Mouse (Mus musculus): ENCODE data around the gene Plk1.

Plk1 gene

DNA sequence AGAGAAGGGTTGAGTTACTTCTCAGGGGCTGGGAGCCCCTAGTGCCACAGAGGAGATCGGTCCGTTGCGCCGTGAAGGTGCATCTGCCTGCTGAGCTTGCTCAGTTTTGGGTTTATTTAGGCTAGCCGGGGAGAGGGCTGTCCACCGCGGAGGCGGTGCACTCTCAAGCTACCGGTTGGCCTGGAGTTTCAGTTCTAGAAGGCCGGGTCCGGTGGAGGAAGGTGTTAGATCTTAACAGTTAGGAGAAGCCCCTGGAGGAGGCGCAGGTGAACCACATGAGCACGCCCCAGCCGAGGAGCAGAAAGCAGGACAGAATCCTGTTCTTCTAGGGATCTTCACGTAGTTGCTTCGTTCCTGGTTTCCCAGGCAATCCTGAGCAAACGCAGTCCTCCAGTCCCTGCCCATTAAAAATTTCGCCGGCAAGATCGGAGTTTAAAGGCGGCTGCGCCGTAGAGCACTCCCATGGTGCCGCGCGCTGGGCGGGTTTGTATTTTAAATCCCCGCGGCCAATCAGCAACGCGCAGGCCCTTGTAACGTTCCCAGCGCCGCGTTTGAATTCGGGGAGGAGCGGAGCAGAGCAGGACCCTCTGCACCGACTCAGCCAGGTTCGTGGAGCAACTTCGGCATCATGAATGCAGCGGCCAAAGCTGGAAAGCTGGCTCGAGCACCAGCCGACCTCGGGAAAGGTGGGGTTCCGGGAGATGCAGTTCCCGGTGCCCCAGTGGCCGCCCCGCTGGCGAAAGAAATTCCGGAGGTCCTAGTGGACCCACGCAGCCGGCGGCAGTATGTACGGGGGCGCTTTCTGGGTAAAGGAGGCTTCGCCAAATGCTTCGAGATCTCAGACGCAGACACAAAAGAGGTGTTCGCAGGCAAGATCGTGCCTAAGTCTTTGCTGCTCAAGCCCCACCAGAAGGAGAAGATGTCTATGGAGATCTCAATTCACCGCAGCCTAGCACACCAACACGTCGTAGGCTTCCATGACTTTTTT lies at the start of gene Plk1:
Gene Plk1, plus strand, starts transcription at position 525 of the 988 bp plus-strand sequence.
- peak; percentile 52 for DNase-seq

DNA sequence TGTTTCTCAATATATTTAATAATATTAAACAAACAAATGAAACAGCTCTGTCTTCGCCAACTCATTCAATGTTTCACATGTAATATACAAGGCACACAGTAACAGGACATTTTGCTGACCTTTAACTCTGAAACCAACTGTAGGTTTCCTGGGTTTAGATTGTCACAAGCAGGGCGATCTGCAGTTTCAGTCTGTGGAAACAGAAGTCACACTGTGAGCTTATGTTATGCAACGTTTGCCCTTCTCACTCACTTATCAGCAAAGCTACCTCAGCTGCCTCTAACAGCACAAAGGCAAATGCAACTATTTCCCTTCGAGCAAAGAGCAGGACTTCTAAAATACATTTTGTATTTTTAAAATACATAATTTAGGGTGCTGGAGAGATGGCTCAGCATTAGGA lies 35.7 kb upstream of the Plk1 start:
- no peak for DNase-seq

DNA sequence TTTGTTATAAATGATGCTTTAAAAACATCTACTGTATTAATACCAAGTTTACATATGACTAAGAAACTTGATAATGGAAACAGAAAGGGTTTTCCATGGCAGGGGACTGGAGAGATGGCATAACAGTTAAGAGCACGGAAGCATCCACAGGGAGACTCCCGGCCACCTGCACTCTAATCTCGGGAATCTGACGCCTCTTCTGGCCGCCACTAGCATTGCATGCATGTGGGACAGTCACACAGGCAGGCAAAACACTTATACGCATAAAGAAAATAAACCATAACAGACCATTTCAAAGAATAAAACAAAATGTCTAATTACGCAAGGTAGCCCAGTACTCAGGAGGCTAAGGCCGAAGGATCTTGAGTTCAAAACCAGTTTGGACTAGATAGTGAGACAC lies 33.6 kb upstream of the Plk1 start:
- no peak for DNase-seq

DNA sequence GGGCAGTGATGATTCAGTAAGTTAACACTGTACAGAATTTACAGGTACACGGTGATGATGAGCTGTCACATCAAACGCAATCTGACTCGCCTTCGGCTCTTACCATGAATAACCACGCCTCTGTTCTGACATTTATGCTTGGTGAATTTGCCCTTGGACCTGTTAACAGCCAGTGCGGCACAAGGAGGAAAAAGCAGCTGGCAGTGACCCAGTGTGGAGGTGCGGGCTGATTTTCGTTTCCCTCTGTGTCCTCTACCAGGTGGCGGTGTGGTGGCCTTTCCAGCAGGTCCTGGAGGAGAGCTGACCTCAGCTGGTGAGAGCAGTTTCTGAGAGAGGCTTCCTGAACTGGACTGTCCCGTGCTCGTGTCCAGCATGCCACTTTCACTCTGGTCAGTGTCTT lies 32.3 kb upstream of the Plk1 start:
- DNase-seq: no peak

DNA sequence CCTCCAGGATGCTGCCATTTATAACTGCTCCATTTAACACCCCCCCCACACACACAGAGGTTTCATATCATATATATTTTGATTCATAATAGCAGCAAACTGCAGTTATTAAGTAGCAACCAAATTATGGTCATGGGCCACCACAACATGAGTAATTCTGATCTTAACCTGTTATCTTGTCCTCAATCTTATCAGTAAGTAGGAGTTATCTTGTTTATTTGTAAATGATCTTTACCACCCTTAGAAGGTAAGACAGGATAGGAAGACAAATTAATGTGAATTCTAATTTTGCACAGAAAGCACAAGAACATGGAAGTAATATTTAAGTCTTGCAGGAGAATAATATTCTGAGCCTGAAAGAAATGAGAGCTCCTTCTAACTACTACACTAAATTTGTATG lies 27.4 kb upstream of the Plk1 start:
- DNase-seq: no peak

DNA sequence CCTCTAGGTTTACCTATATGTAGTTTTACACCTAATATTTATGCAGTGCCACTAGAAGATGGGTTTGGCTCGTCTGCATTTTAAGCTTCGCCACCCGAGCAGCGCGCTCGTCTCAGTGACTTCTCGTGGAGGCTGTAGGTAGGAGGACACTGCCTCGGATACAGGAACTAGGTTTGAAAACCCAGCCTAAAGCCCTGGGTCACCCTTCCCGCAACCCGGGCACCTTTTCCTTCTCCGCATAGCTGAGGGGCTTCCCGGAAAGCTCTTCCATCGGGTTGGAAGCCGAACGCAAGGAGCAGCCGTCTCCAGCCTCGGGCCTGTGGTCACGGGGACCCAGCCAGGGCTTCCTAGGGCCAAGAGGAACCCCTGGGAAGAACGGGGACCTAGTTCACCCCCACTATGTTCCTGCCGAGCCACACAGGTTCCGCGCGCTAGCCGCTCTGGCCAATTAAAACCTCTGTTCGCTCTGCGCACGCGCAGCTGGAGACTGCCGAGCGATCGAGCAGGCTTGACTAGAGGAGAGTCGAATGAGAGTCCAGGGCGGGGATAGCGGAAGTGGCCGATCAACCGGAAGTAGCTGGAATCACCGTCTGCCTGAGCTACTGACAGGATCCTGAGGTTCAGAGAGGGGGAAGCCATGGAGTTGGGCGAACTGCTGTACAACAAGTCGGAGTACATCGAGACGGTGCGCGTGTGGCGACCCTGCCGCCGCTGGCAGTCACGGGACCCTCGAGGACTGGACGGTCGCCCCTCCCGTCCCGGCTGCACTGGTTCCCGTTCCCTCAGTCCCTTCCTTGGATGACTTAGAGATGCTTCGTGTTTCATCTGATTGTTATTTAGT lies 26.5 kb upstream of the Plk1 start, which contains the start of the genes Palb2 and Dctn5:
Gene Palb2, minus strand, starts transcription at position 489 of the 841 bp plus-strand sequence.
Gene Dctn5, plus strand, starts transcription at position 545 of the 841 bp plus-strand sequence.
- peak; percentile 97 for DNase-seq

DNA sequence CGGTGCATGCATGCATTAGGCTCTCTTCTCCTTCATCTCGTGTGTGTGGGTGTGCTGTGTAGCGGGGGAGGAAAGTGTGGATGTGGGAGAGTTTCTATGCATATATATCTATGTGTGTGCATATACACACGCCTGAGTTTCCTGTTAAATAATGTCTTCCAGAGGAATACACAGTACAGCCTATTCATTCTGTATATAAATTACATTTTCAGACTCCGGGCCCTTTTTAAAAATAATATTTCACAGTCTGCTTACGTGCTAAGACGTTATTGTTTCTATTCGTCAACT lies 26.0 kb upstream of the Plk1 start:
- no peak for DNase-seq

DNA sequence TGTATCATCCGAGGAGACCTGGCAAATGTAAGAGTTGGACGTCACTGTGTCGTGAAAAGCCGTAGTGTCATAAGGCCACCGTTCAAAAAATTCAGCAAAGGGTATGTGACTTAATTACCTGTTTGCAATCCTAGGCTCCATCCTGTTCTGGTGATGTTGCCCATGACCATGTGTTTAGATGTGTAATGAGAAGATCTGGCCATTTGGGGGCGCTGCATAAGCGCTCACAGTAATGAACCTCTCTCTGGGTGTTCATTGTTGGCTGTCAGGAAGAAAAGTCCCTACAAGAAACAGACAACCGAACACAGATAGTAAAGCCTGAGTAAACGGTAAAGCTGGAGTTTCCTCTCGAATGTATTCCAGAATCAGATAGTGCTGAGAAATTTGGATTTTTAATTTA lies 24.2 kb upstream of the Plk1 start:
- DNase-seq: no peak

DNA sequence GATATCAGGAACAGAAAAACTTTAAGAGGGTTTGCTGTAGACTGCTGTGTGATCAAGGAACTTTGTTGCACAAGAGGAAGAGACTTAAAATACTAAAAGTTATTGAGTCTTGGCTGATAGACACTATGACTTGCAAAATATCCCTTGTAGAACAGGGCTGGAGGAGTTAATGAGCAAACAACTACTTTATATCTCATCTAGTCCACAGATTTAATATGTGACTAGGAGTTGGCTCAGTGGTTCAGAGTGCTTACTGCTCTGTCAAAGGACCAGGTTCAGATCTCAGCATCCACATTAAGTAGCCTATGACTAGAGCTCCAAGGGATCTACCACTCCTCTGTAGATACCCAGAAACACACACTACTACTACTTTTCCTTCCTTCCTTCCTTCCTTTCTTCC lies 22.2 kb upstream of the Plk1 start:
- DNase-seq: no peak

DNA sequence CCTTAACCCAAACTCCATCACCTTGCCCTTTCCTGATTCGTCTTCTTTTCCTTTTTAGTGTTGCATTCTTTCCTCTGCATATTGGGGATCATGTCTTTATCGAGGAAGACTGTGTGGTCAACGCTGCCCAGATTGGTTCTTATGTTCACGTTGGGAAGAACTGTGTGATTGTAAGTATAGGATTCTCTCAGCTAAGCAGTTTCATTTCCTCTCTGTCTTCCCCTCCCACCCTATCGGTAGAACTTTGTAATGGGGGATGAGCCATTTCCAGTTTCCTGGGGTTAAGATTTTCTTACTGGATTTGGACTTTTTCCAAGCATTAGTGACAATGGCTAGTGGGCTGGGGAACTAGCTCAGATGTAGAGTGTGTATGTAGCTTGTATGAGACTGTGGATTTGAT lies 21.0 kb upstream of the Plk1 start:
- DNase-seq: no peak

DNA sequence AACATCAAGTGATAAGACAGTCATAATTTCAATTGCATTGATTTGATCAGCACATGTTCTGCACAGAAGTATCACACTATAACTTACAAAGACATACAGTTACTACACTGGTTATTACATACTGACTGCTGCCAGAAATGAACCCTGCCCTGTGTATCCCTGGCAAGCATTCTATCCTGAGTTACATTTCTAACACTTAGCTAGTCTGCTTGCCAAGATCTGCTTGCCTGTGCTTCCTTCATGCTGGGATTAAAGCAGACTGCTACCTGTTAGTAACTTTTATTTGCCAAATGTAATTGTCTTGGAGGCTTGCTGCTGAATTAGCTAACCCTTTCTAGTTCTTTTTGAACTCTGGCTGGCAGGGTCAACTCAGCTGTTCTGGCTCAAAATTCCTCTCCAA lies 18.2 kb upstream of the Plk1 start:
- DNase-seq: no peak

DNA sequence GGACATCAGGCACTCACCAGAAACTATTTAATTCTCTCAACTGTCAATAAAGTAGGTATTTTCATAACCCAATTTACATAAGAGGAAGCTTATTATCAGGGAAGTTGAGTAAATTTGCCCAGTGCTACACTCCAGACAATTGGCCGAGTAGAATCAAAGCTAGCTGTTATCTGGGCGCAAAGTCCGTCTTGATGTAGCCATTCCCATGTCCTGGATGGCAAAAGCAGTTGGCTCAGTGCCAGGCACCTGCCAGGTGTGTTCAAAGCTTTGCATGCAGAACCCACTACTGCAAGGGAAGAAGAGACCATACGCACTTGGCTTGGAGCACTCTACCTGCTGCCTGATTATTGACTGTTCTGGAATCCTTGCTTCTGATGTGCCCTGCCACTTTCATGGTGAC lies 6.8 kb upstream of the Plk1 start:
- no peak for DNase-seq

DNA sequence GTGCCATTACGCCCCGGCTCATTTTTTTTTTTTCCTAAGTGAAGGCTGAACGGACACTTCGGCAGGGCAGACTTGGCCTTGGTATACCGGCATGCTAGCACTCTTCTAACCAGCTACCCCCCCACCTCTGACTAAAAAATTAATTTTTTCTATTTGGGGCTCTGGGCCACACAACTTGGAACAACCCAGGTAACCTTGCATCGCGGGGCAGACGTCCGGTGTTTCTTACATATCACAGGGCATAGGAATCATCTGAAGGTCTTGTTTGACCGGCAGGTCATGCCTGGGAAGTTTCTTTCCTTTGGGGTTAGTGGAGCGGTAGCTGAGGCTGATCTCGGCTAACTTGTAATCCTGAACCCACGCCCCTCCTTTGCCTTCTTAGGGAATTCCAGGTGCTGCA lies 751 bp upstream of the Plk1 start:
- DNase-seq: no peak

DNA sequence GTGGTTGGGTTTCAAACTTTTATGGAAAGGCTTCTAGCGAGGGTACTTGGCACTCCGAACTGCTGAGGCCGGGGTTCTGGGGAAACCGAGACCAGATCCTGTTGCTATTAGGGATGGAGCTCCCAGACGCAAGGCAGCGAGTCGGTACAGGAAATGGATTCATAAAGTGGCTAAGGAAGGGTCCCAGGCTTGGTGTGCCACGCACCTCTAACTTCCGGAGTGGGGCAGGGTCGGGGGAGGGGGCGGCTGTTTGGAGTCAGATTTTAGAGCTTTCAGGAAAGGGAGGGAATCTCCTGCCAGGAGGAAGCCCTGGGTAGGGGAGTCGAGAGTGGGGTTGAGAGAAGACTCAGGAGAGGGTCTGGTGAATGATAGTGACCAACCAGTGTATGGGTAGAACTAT lies 798 bp downstream of the Plk1 start:
- DNase-seq: no peak

DNA sequence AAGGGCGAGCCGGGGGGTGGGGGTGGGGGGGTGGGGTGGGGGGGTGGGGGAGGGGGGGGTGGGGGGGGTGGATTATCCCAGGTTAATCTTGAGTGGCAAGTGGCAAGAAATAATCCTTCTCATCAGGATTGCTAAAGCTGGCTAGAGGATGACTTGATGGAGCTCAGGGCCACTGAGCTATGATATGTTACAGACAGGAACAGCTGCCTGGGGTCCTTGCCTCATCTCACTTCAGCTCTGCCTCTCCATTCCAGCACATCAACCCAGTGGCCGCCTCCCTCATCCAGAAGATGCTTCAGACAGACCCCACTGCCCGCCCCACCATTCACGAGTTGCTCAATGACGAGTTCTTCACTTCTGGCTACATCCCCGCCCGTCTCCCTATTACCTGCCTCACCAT lies 4.5 kb downstream of the Plk1 start:
- no peak for DNase-seq

DNA sequence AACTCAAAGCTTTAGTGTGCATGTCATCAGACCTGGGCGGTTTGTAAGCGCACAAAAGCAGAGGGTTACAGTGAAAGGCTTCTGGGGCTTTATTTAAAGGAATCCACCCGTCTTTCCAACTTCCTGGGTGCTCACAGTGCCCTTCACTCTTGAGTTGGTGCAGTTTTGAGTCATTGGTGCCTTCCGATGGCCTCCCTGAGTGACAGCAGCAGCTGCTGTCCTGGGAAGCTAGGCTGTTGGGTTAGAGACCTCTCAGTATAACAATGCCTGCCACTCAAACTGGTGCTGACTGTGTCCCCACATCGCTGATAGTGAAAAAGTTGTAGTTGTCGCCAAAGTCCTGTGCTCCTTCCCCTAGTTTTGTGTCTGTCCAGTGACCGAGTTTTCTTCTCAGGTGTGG lies 8.0 kb downstream of the Plk1 start:
- DNase-seq: no peak

DNA sequence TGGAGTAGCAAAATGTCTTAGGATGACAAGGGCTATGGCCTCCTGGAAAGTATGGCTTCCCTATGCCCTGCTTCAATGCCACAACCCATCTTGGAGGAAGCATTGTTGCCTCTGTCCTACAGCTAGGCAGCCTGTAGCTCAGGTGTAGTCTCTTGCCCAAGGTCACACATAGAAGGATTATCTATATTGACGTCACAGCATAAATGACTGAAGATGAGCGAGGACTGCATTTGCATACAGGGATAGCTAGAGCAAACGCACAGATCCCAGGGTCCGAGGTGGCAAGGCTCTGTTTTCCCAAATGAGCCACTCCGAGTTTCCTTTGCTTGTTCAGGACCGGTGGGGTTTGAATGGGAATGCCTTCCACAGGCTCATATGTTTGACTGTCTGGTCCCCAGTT lies 11.5 kb downstream of the Plk1 start:
- no peak for DNase-seq

DNA sequence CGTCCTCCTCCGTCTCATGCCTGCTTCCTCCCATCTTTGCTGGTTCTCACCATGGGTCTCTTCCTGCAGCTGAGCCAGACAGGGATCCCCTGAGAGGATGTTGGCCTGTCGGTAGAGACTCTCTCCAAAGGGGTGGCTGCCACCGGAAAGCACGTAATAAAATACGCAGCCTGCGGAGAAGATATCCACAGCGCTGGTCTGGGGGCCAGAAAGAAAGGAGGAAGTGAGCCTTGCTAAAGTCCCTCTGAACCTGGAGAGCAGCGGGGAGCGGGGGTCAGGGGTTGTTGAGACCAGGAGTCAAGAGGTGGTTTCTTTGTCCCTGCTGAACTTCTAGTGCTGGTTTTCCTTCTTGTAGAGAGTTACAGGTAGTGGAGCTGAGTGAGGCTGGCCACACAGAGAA lies 12.4 kb downstream of the Plk1 start:
- DNase-seq: no peak

DNA sequence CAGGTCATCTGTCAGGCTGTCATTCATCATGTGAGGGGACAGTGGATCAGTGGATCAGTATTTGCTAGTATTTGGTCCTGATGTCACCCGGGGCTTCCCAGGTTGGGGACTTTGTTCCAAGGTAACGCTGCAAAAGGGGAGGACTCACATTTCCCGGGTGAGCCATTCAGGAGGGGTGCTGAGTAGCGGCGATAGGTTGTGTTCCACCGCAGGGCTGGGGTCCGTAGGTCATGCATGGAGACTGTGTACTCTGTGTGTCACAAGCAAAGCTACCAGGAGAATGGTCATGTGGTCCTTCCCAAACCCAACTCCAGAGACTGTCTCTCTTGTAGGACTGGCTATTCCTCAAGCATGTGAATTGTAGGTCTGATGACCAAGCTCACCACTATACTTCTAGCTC lies 21.5 kb downstream of the Plk1 start:
- DNase-seq: no peak

DNA sequence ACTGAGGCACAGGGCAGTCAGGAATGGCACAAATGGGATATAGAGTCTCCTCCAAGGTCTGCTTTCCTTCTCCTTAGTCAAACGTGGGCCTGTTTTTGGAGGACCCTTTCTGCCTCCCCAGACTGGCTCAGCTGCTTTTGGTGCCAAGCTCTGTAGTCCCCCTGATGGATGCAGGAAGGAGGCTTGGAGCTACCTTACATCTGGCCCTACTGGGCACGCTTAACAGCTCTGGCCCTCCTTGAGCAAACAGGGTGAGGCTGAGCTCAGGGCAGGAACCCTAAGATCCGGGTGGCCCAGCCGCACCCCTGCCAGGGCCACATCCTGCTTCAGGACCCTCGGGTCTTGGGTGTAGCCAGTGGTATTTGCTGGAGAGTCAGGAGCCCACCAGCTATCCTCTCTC lies 25.3 kb downstream of the Plk1 start:
- DNase-seq: no peak

DNA sequence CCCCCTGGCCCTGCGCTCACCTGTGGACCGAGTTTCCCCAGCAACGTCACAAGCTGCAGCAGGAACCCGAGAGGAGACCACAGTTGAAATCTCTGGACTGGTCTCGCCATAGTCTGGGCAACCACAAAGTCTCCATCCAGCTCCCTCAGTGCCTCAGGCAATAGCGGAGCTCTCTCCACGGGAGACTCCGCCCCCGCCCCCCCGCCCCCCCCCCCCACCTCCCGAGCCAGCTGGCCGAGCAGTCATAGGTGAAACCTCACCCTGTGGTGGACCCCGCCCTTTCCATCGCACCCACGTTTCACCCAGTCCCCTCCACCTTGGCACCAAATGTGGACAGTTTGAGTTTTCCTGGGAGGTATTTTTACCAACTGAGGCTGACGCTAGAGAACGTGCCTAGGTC lies 26.8 kb downstream of the Plk1 start, which contains the start of gene Ern2:
Gene Ern2, minus strand, starts transcription at position 165 of the 400 bp plus-strand sequence.
- DNase-seq: no peak

DNA sequence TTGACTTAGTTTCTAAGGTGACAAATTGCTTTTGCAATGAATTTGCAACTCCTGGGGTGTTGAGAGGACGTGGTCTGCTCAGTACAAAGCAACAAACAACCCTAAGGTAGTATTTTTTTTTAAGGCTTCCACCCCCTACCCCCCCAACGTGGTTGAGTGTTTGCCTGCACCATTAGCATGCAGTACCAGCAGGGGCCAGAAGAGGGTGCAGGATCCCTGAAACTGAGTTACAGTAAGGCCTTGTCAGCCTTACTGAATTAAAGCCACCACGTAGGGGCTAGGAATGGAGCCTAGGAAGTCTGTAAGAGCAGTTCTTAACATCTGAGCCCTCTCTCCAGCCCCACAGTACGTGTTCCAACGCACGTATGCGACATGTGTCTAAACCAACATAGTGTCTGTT lies 30.2 kb downstream of the Plk1 start:
- DNase-seq: no peak

DNA sequence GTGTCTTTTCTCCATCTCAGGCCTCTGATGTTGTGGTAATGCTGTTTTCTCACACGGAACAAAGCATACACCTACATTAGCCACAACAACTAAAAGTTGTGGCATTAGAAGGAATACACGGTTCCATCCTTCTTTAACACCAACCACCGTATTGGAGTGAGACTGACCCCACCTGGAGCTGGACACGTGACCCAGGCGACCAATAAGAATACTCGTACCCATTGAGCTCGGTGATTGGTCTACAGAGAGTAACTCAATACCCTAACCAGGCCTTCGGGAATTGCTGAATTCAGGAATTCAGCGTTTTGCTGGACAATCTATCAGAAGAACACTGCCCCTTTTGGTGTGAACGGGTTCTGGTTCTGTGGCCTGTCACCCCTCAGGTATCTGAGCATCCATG lies 31.9 kb downstream of the Plk1 start:
- DNase-seq: no peak

DNA sequence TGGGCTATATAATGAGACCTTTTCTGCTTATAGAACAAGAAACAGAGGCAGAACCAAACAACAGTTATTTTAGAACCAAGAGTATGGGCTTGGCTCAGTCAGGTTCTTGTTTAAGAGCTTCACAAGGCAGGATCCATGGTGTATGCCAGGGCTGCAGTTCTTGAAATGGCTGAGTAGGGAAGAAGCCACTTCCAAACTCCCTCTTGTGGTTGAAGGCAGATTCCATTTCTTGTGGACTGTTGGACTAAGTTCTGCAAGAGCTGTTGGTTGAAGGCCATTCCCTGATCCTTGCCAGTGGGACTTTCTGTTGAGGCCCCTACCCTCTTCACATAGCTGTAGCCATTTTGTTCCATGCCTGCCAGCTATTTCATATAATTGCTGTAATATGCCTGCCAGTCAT lies 34.7 kb downstream of the Plk1 start:
- no peak for DNase-seq

All from cerebellum, adult 11-12 months (tissue).